Mouse (Mus musculus) C2C12 (cell line): ENCODE measurements at regions not wholly inside any gene's neighbourhood (a gene's known extent, or its start where the extent isn't known, plus 50 kb on each side); places are given as distances from the start of the nearest gene placed in this dataset.

Experiments used
- CTCF ChIP-seq: IDR thresholded peaks from one replicate; pipeline ENCODE4 v1.5.1; 2011; ENCODE audit not compliant: control insufficient read depth, insufficient read depth, insufficient read length
- MAX ChIP-seq: IDR thresholded peaks from one replicate; pipeline ENCODE4 v1.6.1; 2011; ENCODE audit warnings: mild to moderate bottlenecking, control low read depth
- MYOG ChIP-seq: IDR thresholded peaks from one replicate; pipeline ENCODE4 v1.6.1; 2011; ENCODE audit not compliant: control insufficient read depth, insufficient read length; ENCODE audit errors: extremely low read depth
- USF1 ChIP-seq: IDR thresholded peaks from one replicate; pipeline ENCODE4 v1.6.1; 2011; ENCODE audit warnings: low read depth, mild to moderate bottlenecking, control low read depth, moderate library complexity

GRCm38 (mm10) chr6:144874251-144874650 lies 92.5 kb upstream of the Sox5 start:
- TF ChIP-seq CTCF (no peak), MYOG (no peak), USF1 (no peak), MAX (no peak)
